Mouse (Mus musculus) G1E-ER4 (cell line): ENCODE measurements around the gene Bst2. TPM values are rescaled to one million over a fixed set of nuclear protein-coding genes. Genes with fewer than 3 reads are reported as not detected.

ENCODE experiments used
- GATA1 ChIP-seq: IDR thresholded peaks from one replicate; pipeline ENCODE4 v1.8.0; 2012; ENCODE audit warnings: low read length, inconsistent platforms
- polyA plus RNA-seq: library from polyadenylated mRNA; stranded (reverse); fragments of >175 nt; gene quantifications from 2 replicates; pipeline ENCODE4 v1.2.3, GENCODE M21; 2012

Gene Bst2
- polyA plus RNA-seq, 1 experiment = 18.8 TPM

- TF ChIP-seq GATA1 = no peak
These were observed 30.3 kb upstream of the Bst2 start for GRCm38 (mm10) chr8:71567587-71567986.

DNA sequence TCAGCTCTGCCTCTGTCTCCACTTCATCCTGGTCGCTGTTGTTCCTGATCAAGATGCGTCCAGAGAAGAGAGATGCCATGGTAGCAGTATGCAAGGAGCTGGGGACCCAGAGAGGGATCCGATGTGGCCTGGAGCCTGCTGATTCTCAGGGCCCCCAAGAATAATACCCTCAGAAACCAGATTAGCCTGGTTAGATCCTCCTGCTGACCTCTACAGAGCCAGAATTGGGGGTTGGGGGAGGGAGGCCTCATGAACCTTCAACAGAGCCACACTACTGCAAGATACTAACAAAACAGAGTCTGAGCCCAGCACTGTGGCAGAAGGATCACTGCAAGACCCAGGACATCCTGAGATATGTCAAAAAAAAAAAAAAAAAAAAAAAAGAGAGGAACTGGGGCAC lies 29.2 kb upstream of the Bst2 start, which contains the start of gene Nxnl1:
Gene Nxnl1, minus strand, starts transcription at position 101 of the 400 bp plus-strand sequence.
- no peak for TF ChIP-seq GATA1

- no peak for TF ChIP-seq GATA1
These were observed 26.7 kb upstream of the Bst2 start for GRCm38 (mm10) chr8:71563992-71564391.

- no peak for TF ChIP-seq GATA1
These were observed 25.5 kb upstream of the Bst2 start for GRCm38 (mm10) chr8:71562751-71563150.

DNA sequence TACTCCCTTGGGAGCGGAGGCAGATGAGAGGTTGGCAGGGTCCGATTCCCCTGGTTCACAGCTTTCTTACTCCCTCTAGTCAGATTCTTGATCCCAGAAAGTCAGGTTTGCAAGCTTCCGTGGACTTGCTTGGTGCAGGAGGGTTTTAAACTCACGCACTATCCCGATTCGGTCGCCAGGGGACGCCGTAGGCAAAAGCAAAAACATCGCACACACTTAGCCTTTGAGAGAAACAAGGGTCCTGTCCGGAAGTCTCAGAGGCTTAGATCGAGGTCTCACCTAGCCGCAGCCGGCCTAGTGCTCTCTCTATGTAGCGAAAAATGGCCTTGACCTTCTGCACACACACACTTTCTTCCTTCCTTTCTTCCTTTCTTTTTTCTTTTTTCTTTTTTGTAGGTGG lies 24.1 kb upstream of the Bst2 start:
- no peak for TF ChIP-seq GATA1

DNA sequence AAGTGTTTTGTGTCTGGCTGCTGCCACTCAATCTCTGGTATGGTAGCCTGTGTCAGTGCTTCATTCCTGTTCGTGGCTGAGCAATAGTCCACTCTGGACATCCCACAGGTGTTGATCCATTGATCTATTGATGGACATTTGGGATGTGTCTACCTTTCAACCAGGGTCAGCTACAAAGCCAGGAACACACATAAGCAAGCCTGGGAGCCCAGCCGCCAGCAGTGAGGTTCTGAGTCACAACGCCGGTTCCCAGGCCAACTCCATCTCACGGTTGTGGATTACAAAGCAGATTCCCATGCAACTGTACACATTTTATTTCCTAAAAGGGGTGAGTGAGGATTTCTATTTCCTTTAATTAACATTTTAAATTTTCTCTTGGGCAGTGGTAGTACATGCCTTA lies 23.5 kb upstream of the Bst2 start:
- TF ChIP-seq GATA1 = no peak

GRCm38 (mm10) chr8:71560071-71560470 lies 22.8 kb upstream of the Bst2 start:
- TF ChIP-seq GATA1 = no peak

- TF ChIP-seq GATA1 = no peak
These were observed 21.9 kb upstream of the Bst2 start for GRCm38 (mm10) chr8:71558958-71559690.

- TF ChIP-seq GATA1 = no peak
These were observed 21.1 kb upstream of the Bst2 start, which contains the start of gene Tmem221 for GRCm38 (mm10) chr8:71558071-71558957. Tmem221 (minus strand) TSS chr8:71558871.

- TF ChIP-seq GATA1 = no peak
These were observed 17.4 kb upstream of the Bst2 start for GRCm38 (mm10) chr8:71554644-71555043.

DNA sequence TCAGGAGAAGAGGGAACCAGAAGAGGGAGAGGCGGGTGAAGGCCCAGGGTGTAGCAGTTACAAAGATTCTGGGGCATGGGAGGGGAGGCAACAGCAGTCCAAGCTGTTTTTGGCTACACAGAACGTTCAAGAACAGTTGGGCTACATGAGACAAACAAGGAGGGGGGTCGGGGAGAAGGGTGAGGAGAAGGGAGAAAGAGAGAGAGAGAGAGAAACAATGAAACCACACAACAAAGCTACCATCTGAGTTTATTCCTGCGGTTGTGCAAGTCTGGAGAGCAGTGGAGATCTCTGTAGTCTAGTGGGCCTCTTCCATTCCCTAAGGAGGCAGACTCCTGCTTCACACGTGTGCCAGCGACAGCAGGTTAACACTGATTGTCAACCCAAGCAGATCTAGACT lies 16.7 kb upstream of the Bst2 start:
- no peak for TF ChIP-seq GATA1

DNA sequence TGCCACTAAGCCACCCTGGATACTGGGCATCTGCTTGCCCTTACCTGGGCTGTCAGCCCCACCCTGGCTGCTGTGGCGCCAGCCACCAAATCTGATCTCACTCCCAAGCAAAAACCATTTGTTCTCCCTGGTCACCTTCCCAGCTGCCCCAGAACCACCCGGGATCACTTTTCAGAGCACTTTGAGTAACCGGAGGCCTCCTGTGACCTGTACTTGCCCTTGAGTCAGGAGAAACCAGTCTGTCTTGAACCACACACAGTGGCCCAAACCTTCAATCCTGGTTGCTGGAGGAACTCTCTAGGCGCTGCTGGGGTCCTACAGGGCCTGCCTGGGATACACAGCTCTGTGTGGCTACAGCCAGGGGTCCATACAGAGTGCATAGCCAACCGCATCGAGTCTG lies 15.5 kb upstream of the Bst2 start:
- no peak for TF ChIP-seq GATA1

DNA sequence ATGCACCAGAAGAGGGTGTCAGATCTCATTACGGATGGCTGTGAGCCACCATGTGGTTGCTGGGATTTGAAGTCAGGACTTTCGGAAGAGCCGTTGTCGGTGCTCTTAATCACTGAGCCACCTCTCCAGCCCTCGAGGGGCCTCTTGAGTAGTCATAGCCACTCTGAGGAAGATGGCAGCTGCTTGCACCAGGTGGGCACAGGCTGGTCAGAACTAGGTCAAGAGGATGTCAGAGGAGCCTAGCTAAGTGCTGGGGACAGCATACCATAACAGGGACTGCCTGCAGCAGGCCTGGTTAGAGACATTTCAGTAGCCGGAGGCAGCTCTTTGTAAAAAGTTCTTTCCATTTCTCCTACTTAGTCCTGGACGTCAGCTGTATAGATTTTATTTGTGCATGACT lies 13.5 kb upstream of the Bst2 start:
- TF ChIP-seq GATA1 = no peak

- no peak for TF ChIP-seq GATA1
These were observed 10.3 kb upstream of the Bst2 start for GRCm38 (mm10) chr8:71547590-71547989.

DNA sequence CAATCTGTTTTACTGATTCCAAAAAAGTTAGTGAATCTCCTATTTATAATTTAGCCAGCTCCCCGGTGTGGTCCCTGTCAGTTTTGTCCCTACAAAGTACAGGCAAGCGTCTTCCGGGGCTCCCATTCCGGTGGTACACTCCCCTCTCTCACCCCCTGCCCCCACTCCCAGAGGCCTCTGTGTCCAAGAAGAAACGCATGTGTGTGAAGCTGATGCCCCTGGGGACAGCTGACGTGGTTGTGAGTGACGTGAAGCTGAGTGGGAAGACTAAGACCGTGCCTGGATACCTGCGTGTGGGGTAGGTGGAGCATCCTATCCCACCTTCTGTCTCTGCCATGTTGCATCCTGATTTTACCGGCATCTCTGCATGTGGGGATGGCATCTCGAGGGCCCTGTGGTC lies 7.8 kb upstream of the Bst2 start:
- TF ChIP-seq GATA1 = no peak

GRCm38 (mm10) chr8:71543755-71544154 lies 6.5 kb upstream of the Bst2 start:
- TF ChIP-seq GATA1 = no peak

GRCm38 (mm10) chr8:71542632-71543343 lies 5.5 kb upstream of the Bst2 start, which contains the start of gene Mvb12a:
Mvb12a (plus strand) TSS chr8:71542922.
- TF ChIP-seq GATA1 = peak; percentile 21
